Mouse (Mus musculus): ENCODE measurements at regions not wholly inside any gene's neighbourhood (a gene's known extent, or its start where the extent isn't known, plus 50 kb on each side); places are given as distances from the start of the nearest gene placed in this dataset.

- 90% methylated on average over 6 of the region's 6 CpGs for WGBS
- ATAC-seq, result no peak
- H3K4me3 ChIP-seq (ENCODE audit: low read length), result no peak overlapping the region
- H3K4me2 ChIP-seq (ENCODE audit: low read depth, low read length), result no peak overlapping the region
- no peak overlapping the region for H3K9ac ChIP-seq (ENCODE audit: low read depth, low read length)
- H3K36me3 ChIP-seq (ENCODE audit: control insufficient read depth, insufficient read depth, low read length), result no peaks in the 10 kb centered on the region
- H3K27ac ChIP-seq (ENCODE audit: low read length), result no peak overlapping the region
- no peaks in the 10 kb centered on the region for H3K9me3 ChIP-seq (ENCODE audit: control insufficient read depth, low read length)
- no peaks in the 10 kb centered on the region for H3K27me3 ChIP-seq (replicated peaks; ENCODE audit: control insufficient read depth, insufficient read depth, low read length)
- H3K4me1 ChIP-seq (ENCODE audit: control insufficient read depth, insufficient read depth, low read length), result no peaks in the 10 kb centered on the region
Measured at GRCm38 (mm10) chr17:27364899-27365298, 156.3 kb downstream of the Grm4 start.

- no peak overlapping the region for H3K27ac ChIP-seq (ENCODE audit: low read length)
- no peaks in the 10 kb centered on the region for H3K4me1 ChIP-seq (ENCODE audit: control insufficient read depth, insufficient read depth, low read length)
- WGBS, result 83% methylated on average over 7 of the region's 7 CpGs
- no peaks in the 10 kb centered on the region for H3K36me3 ChIP-seq (ENCODE audit: control insufficient read depth, insufficient read depth, low read length)
- H3K27me3 ChIP-seq (replicated peaks; ENCODE audit: control insufficient read depth, insufficient read depth, low read length), result no peaks in the 10 kb centered on the region
- H3K9me3 ChIP-seq (ENCODE audit: control insufficient read depth, low read length), result no peaks in the 10 kb centered on the region
- H3K9ac ChIP-seq (ENCODE audit: low read depth, low read length), result no peak overlapping the region
- no peak for ATAC-seq
- H3K4me3 ChIP-seq (ENCODE audit: low read length), result no peak overlapping the region
- H3K4me2 ChIP-seq (ENCODE audit: low read depth, low read length), result no peak overlapping the region
Measured at GRCm38 (mm10) chr17:27364338-27364737, 156.9 kb downstream of the Grm4 start.

GRCm38 (mm10) chr17:27363911-27364310, 157.3 kb downstream of the Grm4 start:
- no peak for ATAC-seq
- WGBS, result 77% methylated on average over 6 of the region's 6 CpGs
- H3K4me3 ChIP-seq (ENCODE audit: low read length), result no peak overlapping the region

GRCm38 (mm10) chr17:27362221-27362620, 158.0 kb upstream of the Lemd2 start:
- H3K9ac ChIP-seq (ENCODE audit: low read depth, low read length), result no peak overlapping the region
- no peak for ATAC-seq
- H3K36me3 ChIP-seq (ENCODE audit: control insufficient read depth, insufficient read depth, low read length), result no peaks in the 10 kb centered on the region
- no peaks in the 10 kb centered on the region for H3K4me1 ChIP-seq (ENCODE audit: control insufficient read depth, insufficient read depth, low read length)
- WGBS, result 87% methylated on average over 8 of the region's 8 CpGs
- no peak overlapping the region for H3K4me3 ChIP-seq (ENCODE audit: low read length)
- no peak overlapping the region for H3K4me2 ChIP-seq (ENCODE audit: low read depth, low read length)
- H3K9me3 ChIP-seq (ENCODE audit: control insufficient read depth, low read length), result no peaks in the 10 kb centered on the region
- H3K27me3 ChIP-seq (replicated peaks; ENCODE audit: control insufficient read depth, insufficient read depth, low read length), result no peaks in the 10 kb centered on the region
- H3K27ac ChIP-seq (ENCODE audit: low read length), result no peak overlapping the region

More at GRCm38 (mm10) chr17:27363911-27364310, 157.3 kb downstream of the Grm4 start:
- no peaks in the 10 kb centered on the region for H3K9me3 ChIP-seq (ENCODE audit: control insufficient read depth, low read length)
- no peak overlapping the region for H3K9ac ChIP-seq (ENCODE audit: low read depth, low read length)
- no peak overlapping the region for H3K27ac ChIP-seq (ENCODE audit: low read length)
- no peak overlapping the region for H3K4me2 ChIP-seq (ENCODE audit: low read depth, low read length)
- H3K4me1 ChIP-seq (ENCODE audit: control insufficient read depth, insufficient read depth, low read length), result no peaks in the 10 kb centered on the region
- no peaks in the 10 kb centered on the region for H3K36me3 ChIP-seq (ENCODE audit: control insufficient read depth, insufficient read depth, low read length)
- no peaks in the 10 kb centered on the region for H3K27me3 ChIP-seq (replicated peaks; ENCODE audit: control insufficient read depth, insufficient read depth, low read length)

- no peak overlapping the region for H3K9ac ChIP-seq (ENCODE audit: low read depth, low read length)
- peak; percentile 40; the same call in 1 of the 2 replicates for ATAC-seq
- no peaks in the 10 kb centered on the region for H3K4me1 ChIP-seq (ENCODE audit: control insufficient read depth, insufficient read depth, low read length)
- H3K27me3 ChIP-seq (replicated peaks; ENCODE audit: control insufficient read depth, insufficient read depth, low read length), result no peaks in the 10 kb centered on the region
- H3K36me3 ChIP-seq (ENCODE audit: control insufficient read depth, insufficient read depth, low read length), result no peaks in the 10 kb centered on the region
- no peak overlapping the region for H3K4me2 ChIP-seq (ENCODE audit: low read depth, low read length)
- 85% methylated on average over 2 of the region's 2 CpGs for WGBS
- H3K4me3 ChIP-seq (ENCODE audit: low read length), result no peak overlapping the region
- H3K27ac ChIP-seq (ENCODE audit: low read length), result no peak overlapping the region
- H3K9me3 ChIP-seq (ENCODE audit: control insufficient read depth, low read length), result no peaks in the 10 kb centered on the region
Measured at GRCm38 (mm10) chr17:27361362-27361761, 157.1 kb upstream of the Lemd2 start.

GRCm38 (mm10) chr17:27356862-27357261, 152.6 kb upstream of the Lemd2 start:
- Histone ChIP-seq H3K9me3 (ENCODE audit: control insufficient read depth, low read length) (no peaks in the 10 kb centered on the region), H3K27me3 (replicated peaks; ENCODE audit: control insufficient read depth, insufficient read depth, low read length) (no peaks in the 10 kb centered on the region), H3K36me3 (ENCODE audit: control insufficient read depth, insufficient read depth, low read length) (no peaks in the 10 kb centered on the region), H3K4me1 (ENCODE audit: control insufficient read depth, insufficient read depth, low read length) (no peaks in the 10 kb centered on the region), H3K4me2 (ENCODE audit: low read depth, low read length) (no peak overlapping the region), H3K9ac (ENCODE audit: low read depth, low read length) (no peak overlapping the region), H3K27ac (ENCODE audit: low read length) (no peak overlapping the region), H3K4me3 (ENCODE audit: low read length) (no peak overlapping the region)
- no peak for ATAC-seq
- whole genome bisulfite sequencing, result 78% methylated on average over 3 of the region's 3 CpGs

GRCm38 (mm10) chr17:27355717-27356116, 151.4 kb upstream of the Lemd2 start:
- H3K4me2 ChIP-seq (ENCODE audit: low read depth, low read length), result no peak overlapping the region
- ATAC-seq, result no peak
- no peaks in the 10 kb centered on the region for H3K36me3 ChIP-seq (ENCODE audit: control insufficient read depth, insufficient read depth, low read length)
- no peaks in the 10 kb centered on the region for H3K9me3 ChIP-seq (ENCODE audit: control insufficient read depth, low read length)
- no peaks in the 10 kb centered on the region for H3K4me1 ChIP-seq (ENCODE audit: control insufficient read depth, insufficient read depth, low read length)
- WGBS, result 89% methylated on average over 9 of the region's 9 CpGs
- no peak overlapping the region for H3K4me3 ChIP-seq (ENCODE audit: low read length)
- no peak overlapping the region for H3K9ac ChIP-seq (ENCODE audit: low read depth, low read length)
- no peaks in the 10 kb centered on the region for H3K27me3 ChIP-seq (replicated peaks; ENCODE audit: control insufficient read depth, insufficient read depth, low read length)
- no peak overlapping the region for H3K27ac ChIP-seq (ENCODE audit: low read length)

GRCm38 (mm10) chr17:27355056-27355455, 150.8 kb upstream of the Lemd2 start:
- Histone ChIP-seq H3K4me1 (ENCODE audit: control insufficient read depth, insufficient read depth, low read length) (no peaks in the 10 kb centered on the region), H3K27ac (ENCODE audit: low read length) (no peak overlapping the region), H3K4me3 (ENCODE audit: low read length) (no peak overlapping the region), H3K4me2 (ENCODE audit: low read depth, low read length) (no peak overlapping the region), H3K27me3 (replicated peaks; ENCODE audit: control insufficient read depth, insufficient read depth, low read length) (no peaks in the 10 kb centered on the region), H3K36me3 (ENCODE audit: control insufficient read depth, insufficient read depth, low read length) (no peaks in the 10 kb centered on the region), H3K9ac (ENCODE audit: low read depth, low read length) (no peak overlapping the region), H3K9me3 (ENCODE audit: control insufficient read depth, low read length) (no peaks in the 10 kb centered on the region)
- WGBS, result 94% methylated on average over 4 of the region's 4 CpGs
- ATAC-seq, result no peak

GRCm38 (mm10) chr17:27349911-27350310, 145.6 kb upstream of the Lemd2 start:
- no peak for ATAC-seq
- H3K9me3 ChIP-seq (ENCODE audit: control insufficient read depth, low read length), result no peaks in the 10 kb centered on the region
- 90% methylated on average over 9 of the region's 9 CpGs for WGBS
- no peak overlapping the region for H3K4me3 ChIP-seq (ENCODE audit: low read length)
- H3K9ac ChIP-seq (ENCODE audit: low read depth, low read length), result no peak overlapping the region
- no peaks in the 10 kb centered on the region for H3K36me3 ChIP-seq (ENCODE audit: control insufficient read depth, insufficient read depth, low read length)
- H3K27me3 ChIP-seq (replicated peaks; ENCODE audit: control insufficient read depth, insufficient read depth, low read length), result no peaks in the 10 kb centered on the region
- H3K27ac ChIP-seq (ENCODE audit: low read length), result no peak overlapping the region
- no peaks in the 10 kb centered on the region for H3K4me1 ChIP-seq (ENCODE audit: control insufficient read depth, insufficient read depth, low read length)
- no peak overlapping the region for H3K4me2 ChIP-seq (ENCODE audit: low read depth, low read length)

- Histone ChIP-seq H3K4me1 (ENCODE audit: control insufficient read depth, insufficient read depth, low read length) (no peaks in the 10 kb centered on the region), H3K36me3 (ENCODE audit: control insufficient read depth, insufficient read depth, low read length) (no peaks in the 10 kb centered on the region), H3K4me2 (ENCODE audit: low read depth, low read length) (no peak overlapping the region), H3K27me3 (replicated peaks; ENCODE audit: control insufficient read depth, insufficient read depth, low read length) (no peaks in the 10 kb centered on the region), H3K9ac (ENCODE audit: low read depth, low read length) (no peak overlapping the region), H3K27ac (ENCODE audit: low read length) (no peak overlapping the region), H3K9me3 (ENCODE audit: control insufficient read depth, low read length) (no peaks in the 10 kb centered on the region), H3K4me3 (ENCODE audit: low read length) (no peak overlapping the region)
- ATAC-seq, result 0 out of 2 replicates have a peak, but pooled peaks have one; percentile 50
- 71% methylated on average over 4 of the region's 4 CpGs for WGBS
Measured at GRCm38 (mm10) chr17:27349432-27349831, 145.2 kb upstream of the Lemd2 start.
